Mouse (Mus musculus) liver, postnatal 0 days (tissue): ENCODE measurements around the gene Hmbs.

Experiments used
- CTCF ChIP-seq: sonication (generic); IDR thresholded peaks from 2 replicates; pipeline ENCODE4 v1.5.1; 2016; ENCODE audit warnings: antibody characterized with exemption, low read depth
- EP300 ChIP-seq: IDR thresholded peaks from 2 replicates; pipeline ENCODE4 v1.6.1; 2016; ENCODE audit warnings: antibody characterized with exemption, low read depth, mild to moderate bottlenecking

GRCm38 (mm10) chr9:44348546-44348945 is 4.5 kb upstream of the Hmbs start:
- TF ChIP-seq CTCF (peak; percentile 55), EP300 (no peak)
